Mouse (Mus musculus): ENCODE results near the gene Rnf17.

Rnf17 gene

DNA sequence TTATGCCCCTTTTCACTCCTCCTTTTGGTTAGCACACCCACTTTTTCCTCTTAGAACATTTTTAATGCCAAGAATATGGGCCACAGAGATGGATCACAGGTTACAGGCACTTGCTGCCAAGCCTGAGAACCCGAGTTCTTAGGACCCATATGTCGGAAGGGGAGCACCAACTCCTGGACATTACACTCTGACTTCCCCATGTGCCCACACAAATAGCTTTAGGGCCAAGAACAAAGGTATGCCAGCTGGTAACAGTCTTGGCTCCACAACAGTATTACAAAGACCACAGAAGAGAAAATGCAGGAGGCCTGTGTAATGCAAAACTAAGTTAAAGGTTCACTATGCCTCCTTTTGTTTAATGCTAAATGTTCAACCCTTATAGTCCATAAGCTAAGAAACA lies 128.4 kb downstream of the Rnf17 start:
- no peaks in the 10 kb centered on the region for H3K9me3 ChIP-seq (ENCODE audit: low read length)
- H3K4me1 ChIP-seq (replicated peaks; ENCODE audit: low read depth, low read length): peaks cover 7% of the 10 kb centered on the region; the same call in 1 of the 2 replicates
- no peaks in the 10 kb centered on the region for H3K27me3 ChIP-seq (ENCODE audit: insufficient read depth, low read length)
- H3K36me3 ChIP-seq (ENCODE audit: insufficient read depth, low read length): peaks cover 33% of the 10 kb centered on the region
- H3K4me3 ChIP-seq (replicated peaks; ENCODE audit: low read length): no peak overlapping the region
- TF ChIP-seq POU5F1 (IDR thresholded peaks at IDR 0.05; ENCODE audit: borderline replicate concordance, low read length) (no peak), CTCF (conservative IDR thresholded peaks at IDR 0.05; ENCODE audit: low read length) (no peak), NANOG (IDR thresholded peaks at IDR 0.05; ENCODE audit: borderline replicate concordance, low read length) (peak; percentile 73; the same call in 1 of the 2 replicates)

DNA sequence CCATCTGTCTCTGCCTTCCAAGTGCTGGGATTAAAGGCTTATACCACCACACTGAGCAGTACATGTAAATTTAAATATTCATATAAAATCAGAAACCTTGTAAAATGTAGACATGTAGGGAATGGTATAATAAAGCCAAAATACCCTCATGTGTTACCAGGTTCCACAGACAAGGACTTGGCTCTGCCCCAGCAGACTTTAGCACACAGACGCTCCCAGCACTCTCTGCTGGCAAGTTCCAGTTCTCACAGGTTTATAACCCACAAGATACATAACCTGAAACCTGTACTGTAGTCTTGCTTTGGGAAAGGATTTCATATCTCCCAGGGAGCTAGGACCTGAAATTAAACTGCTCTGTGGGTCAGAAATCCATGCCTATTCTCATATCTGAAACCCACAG lies 142.6 kb downstream of the Rnf17 start:
- Histone ChIP-seq H3K4me3 (replicated peaks; ENCODE audit: low read length) (no peak overlapping the region), H3K4me1 (replicated peaks; ENCODE audit: low read depth, low read length) (peaks cover 16% of the 10 kb centered on the region), H3K27me3 (ENCODE audit: insufficient read depth, low read length) (no peaks in the 10 kb centered on the region), H3K36me3 (ENCODE audit: insufficient read depth, low read length) (peaks cover 17% of the 10 kb centered on the region), H3K9me3 (ENCODE audit: low read length) (no peaks in the 10 kb centered on the region)
- no peak for TF ChIP-seq CTCF (conservative IDR thresholded peaks at IDR 0.05; ENCODE audit: low read length)
- TF ChIP-seq POU5F1 (IDR thresholded peaks at IDR 0.05; ENCODE audit: borderline replicate concordance, low read length): no peak
- no peak for TF ChIP-seq NANOG (IDR thresholded peaks at IDR 0.05; ENCODE audit: borderline replicate concordance, low read length)

DNA sequence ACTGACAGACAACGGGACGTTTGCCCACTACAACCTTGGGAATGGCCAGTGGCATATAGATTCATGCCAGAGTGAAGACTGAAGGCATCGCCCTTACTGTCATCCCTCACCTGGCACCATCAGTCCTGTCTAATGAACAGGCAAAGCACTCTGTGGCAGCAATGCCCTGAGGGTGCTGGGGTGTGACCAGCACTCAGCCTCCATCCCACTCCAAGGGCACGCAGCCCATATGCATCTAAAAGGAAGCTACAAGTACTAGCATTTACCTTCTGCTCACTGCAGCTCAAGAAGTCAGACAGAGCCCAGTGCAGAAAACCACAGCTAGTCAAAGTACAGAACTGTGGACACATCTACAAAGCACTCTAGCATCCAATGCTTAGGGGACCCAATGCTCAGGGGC lies 143.1 kb downstream of the Rnf17 start:
- H3K36me3 ChIP-seq (ENCODE audit: insufficient read depth, low read length): peaks cover 19% of the 10 kb centered on the region
- no peak for TF ChIP-seq CTCF (conservative IDR thresholded peaks at IDR 0.05; ENCODE audit: low read length)
- no peak; the same call in 1 of the 2 replicates for TF ChIP-seq NANOG (IDR thresholded peaks at IDR 0.05; ENCODE audit: borderline replicate concordance, low read length)
- TF ChIP-seq POU5F1 (IDR thresholded peaks at IDR 0.05; ENCODE audit: borderline replicate concordance, low read length): no peak
- H3K27me3 ChIP-seq (ENCODE audit: insufficient read depth, low read length): no peaks in the 10 kb centered on the region
- no peak overlapping the region for H3K4me3 ChIP-seq (replicated peaks; ENCODE audit: low read length)
- peaks cover 16% of the 10 kb centered on the region for H3K4me1 ChIP-seq (replicated peaks; ENCODE audit: low read depth, low read length)
- no peaks in the 10 kb centered on the region for H3K9me3 ChIP-seq (ENCODE audit: low read length)

DNA sequence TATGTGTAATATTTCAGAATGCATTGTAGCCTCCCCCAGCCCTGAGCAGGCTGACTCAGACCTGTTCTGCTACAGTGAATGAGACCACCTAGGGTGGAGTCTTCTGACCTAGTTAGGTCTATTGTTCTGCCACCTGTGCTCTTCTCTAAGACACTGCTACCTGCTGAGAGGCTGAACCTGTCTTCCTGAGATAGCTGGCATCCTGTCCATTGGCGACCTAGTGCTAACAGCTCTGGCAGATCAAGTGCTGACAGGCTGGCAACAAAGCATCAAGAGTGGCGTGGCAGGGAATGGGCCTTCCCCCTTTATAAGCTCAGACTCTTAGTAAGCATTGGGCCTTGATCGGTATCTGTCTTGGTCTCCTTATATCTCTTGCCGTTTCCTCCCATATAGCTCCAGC lies 148.6 kb downstream of the Rnf17 start:
- Histone ChIP-seq H3K4me1 (replicated peaks; ENCODE audit: low read depth, low read length) (peaks cover 5% of the 10 kb centered on the region), H3K9me3 (ENCODE audit: low read length) (peaks cover 20% of the 10 kb centered on the region), H3K27me3 (ENCODE audit: insufficient read depth, low read length) (no peaks in the 10 kb centered on the region), H3K4me3 (replicated peaks; ENCODE audit: low read length) (no peak overlapping the region), H3K36me3 (ENCODE audit: insufficient read depth, low read length) (peaks cover 40% of the 10 kb centered on the region)
- TF ChIP-seq POU5F1 (IDR thresholded peaks at IDR 0.05; ENCODE audit: borderline replicate concordance, low read length): no peak
- peak; percentile 56; the same call in 1 of the 2 replicates for TF ChIP-seq NANOG (IDR thresholded peaks at IDR 0.05; ENCODE audit: borderline replicate concordance, low read length)
- TF ChIP-seq CTCF (conservative IDR thresholded peaks at IDR 0.05; ENCODE audit: low read length): no peak

DNA sequence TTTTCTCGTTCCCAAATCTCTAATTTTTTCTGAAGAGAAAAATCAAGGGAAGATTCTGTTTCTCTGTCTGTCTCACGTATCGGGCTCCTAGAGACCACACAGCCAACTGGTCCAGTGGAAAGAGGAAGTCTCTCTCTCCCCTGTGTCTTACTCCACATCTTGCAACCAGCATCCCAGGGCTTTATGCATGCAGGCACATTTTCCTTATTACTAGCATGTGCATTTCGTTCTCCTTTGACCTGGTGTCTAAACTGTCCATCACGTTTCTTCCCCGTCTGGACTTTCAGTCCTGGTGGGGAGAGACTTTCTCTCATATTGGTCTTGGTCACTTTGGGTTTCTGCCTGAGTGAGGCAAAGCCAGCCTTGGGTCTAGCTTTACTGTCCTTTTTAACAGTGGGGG lies 150.5 kb downstream of the Rnf17 start:
- Histone ChIP-seq H3K9me3 (ENCODE audit: low read length) (peaks cover 20% of the 10 kb centered on the region), H3K4me1 (replicated peaks; ENCODE audit: low read depth, low read length) (no peaks in the 10 kb centered on the region; the same call in 1 of the 2 replicates), H3K27me3 (ENCODE audit: insufficient read depth, low read length) (no peaks in the 10 kb centered on the region), H3K36me3 (ENCODE audit: insufficient read depth, low read length) (peaks cover 44% of the 10 kb centered on the region), H3K4me3 (replicated peaks; ENCODE audit: low read length) (no peak overlapping the region)
- no peak for TF ChIP-seq NANOG (IDR thresholded peaks at IDR 0.05; ENCODE audit: borderline replicate concordance, low read length)
- TF ChIP-seq CTCF (conservative IDR thresholded peaks at IDR 0.05; ENCODE audit: low read length): no peak
- TF ChIP-seq POU5F1 (IDR thresholded peaks at IDR 0.05; ENCODE audit: borderline replicate concordance, low read length): no peak

DNA sequence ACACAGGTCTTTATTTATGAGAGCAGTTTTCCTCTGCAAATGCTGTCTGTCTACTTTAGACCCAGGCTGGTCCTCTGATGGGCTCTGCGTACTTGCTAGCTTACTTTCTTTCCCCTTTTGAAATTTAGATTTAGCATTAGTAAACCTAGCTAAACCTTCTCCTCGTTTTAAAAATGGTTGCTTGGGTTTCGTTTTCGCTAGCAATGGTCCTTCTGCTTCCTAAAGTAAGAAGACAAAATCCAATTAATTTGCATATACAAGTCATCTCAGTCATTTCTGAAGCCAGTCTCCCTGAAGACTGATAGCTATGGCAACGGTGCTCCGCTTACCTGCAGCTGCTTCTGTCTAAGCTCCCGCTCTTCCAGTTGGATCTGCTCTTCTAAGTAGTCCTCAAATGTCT lies 150.9 kb downstream of the Rnf17 start:
- H3K27me3 ChIP-seq (ENCODE audit: insufficient read depth, low read length): no peaks in the 10 kb centered on the region
- TF ChIP-seq NANOG (IDR thresholded peaks at IDR 0.05; ENCODE audit: borderline replicate concordance, low read length) (no peak), POU5F1 (IDR thresholded peaks at IDR 0.05; ENCODE audit: borderline replicate concordance, low read length) (no peak), CTCF (conservative IDR thresholded peaks at IDR 0.05; ENCODE audit: low read length) (no peak)
- H3K4me3 ChIP-seq (replicated peaks; ENCODE audit: low read length): no peak overlapping the region
- H3K4me1 ChIP-seq (replicated peaks; ENCODE audit: low read depth, low read length): no peaks in the 10 kb centered on the region; the same call in 1 of the 2 replicates
- peaks cover 46% of the 10 kb centered on the region for H3K36me3 ChIP-seq (ENCODE audit: insufficient read depth, low read length)
- peaks cover 20% of the 10 kb centered on the region for H3K9me3 ChIP-seq (ENCODE audit: low read length)

DNA sequence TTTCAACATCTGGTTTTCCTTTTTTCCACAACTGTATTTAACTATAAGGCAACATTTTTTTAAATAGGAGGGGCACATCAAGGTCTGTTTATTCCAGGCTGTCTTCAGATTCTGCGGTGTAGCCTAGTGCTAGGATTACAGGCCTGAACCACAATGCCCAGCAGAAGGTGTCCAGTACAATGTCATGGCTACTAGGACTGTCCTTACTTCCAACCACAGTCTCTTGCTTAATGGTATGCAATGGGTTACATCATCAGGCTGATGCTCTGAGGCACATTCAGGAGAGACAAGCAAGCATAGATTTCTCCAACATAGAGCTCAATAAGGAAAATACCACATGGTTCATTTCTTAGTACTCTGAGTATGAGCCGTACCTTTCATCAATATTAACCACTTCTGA lies 152.3 kb downstream of the Rnf17 start:
- H3K36me3 ChIP-seq (ENCODE audit: insufficient read depth, low read length): peaks cover 43% of the 10 kb centered on the region
- TF ChIP-seq CTCF (conservative IDR thresholded peaks at IDR 0.05; ENCODE audit: low read length): no peak
- TF ChIP-seq POU5F1 (IDR thresholded peaks at IDR 0.05; ENCODE audit: borderline replicate concordance, low read length): no peak
- no peak for TF ChIP-seq NANOG (IDR thresholded peaks at IDR 0.05; ENCODE audit: borderline replicate concordance, low read length)
- no peaks in the 10 kb centered on the region; the same call in 1 of the 2 replicates for H3K4me1 ChIP-seq (replicated peaks; ENCODE audit: low read depth, low read length)
- peaks cover 20% of the 10 kb centered on the region for H3K9me3 ChIP-seq (ENCODE audit: low read length)
- no peak overlapping the region for H3K4me3 ChIP-seq (replicated peaks; ENCODE audit: low read length)
- no peaks in the 10 kb centered on the region for H3K27me3 ChIP-seq (ENCODE audit: insufficient read depth, low read length)

DNA sequence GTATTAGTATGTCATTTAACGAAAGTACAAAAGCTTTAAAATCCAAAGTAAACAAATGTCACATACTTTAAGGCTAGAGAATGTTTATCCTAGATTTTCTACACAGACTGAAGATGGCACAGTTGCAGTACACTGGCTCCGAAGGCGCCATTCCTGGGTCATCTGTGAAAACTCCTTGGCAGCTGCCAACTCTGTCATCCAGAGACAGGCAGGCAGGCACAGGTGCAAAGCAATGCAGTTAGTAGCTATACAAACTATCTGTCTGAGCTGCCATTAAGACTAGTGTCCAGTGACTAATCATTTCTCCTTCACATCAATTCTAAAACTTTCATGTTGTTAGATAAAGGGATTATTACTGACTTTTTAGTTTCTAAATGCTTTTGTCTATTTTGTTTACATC lies 156.8 kb downstream of the Rnf17 start:
- TF ChIP-seq CTCF (conservative IDR thresholded peaks at IDR 0.05; ENCODE audit: low read length) (no peak), NANOG (IDR thresholded peaks at IDR 0.05; ENCODE audit: borderline replicate concordance, low read length) (no peak), POU5F1 (IDR thresholded peaks at IDR 0.05; ENCODE audit: borderline replicate concordance, low read length) (no peak)
- H3K27me3 ChIP-seq (ENCODE audit: insufficient read depth, low read length): no peaks in the 10 kb centered on the region

DNA sequence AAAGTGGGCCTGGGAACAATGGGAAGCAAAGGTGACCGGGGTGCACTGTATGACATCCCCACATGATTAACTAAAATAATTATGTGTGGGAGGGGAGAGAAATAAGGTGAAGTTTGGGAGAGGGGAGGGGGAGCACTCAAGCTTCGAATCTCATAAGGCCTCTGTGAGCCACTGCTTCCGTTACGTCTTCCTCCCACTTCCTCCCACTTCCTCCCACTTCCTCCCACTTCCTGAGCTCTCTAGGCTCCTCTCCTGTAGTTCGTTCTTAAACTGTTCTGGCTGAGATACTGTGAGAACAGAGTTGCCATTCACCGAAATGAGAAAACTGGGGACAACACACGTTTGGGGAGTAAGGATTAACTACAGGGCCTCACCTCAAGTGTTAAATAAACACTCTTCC lies 165.1 kb downstream of the Rnf17 start:
- H3K27me3 ChIP-seq (ENCODE audit: insufficient read depth, low read length): 0 out of 2 replicates have a peak, but pooled peaks cover 3% of the 10 kb centered on the region
- peaks cover 11% of the 10 kb centered on the region for H3K36me3 ChIP-seq (ENCODE audit: insufficient read depth, low read length)
- H3K4me3 ChIP-seq (replicated peaks; ENCODE audit: low read length): no peak overlapping the region
- no peaks in the 10 kb centered on the region; the same call in 1 of the 2 replicates for H3K4me1 ChIP-seq (replicated peaks; ENCODE audit: low read depth, low read length)
- no peaks in the 10 kb centered on the region for H3K9me3 ChIP-seq (ENCODE audit: low read length)
- TF ChIP-seq NANOG (IDR thresholded peaks at IDR 0.05; ENCODE audit: borderline replicate concordance, low read length): no peak
- TF ChIP-seq CTCF (conservative IDR thresholded peaks at IDR 0.05; ENCODE audit: low read length): no peak
- TF ChIP-seq POU5F1 (IDR thresholded peaks at IDR 0.05; ENCODE audit: borderline replicate concordance, low read length): no peak

More for the DNA sequence above, 156.8 kb downstream of the Rnf17 start:
- Histone ChIP-seq H3K4me1 (replicated peaks; ENCODE audit: low read depth, low read length) (no peaks in the 10 kb centered on the region), H3K4me3 (replicated peaks; ENCODE audit: low read length) (no peak overlapping the region), H3K36me3 (ENCODE audit: insufficient read depth, low read length) (peaks cover 19% of the 10 kb centered on the region), H3K9me3 (ENCODE audit: low read length) (no peaks in the 10 kb centered on the region)

All from E14TG2a.4 (cell line).